Mouse (Mus musculus) E14TG2a.4 (cell line): Measurements from ENCODE around the gene Zfp668.

Experiments
- CTCF ChIP-seq: conservative IDR thresholded peaks from 2 replicates; pipeline ENCODE4 v1.5.1; 2014; ENCODE audit warnings: low read length
- NANOG ChIP-seq: IDR thresholded peaks from 2 replicates; pipeline ENCODE4 v1.6.1; 2014; ENCODE audit warnings: borderline replicate concordance, low read length, mixed read lengths
- POU5F1 ChIP-seq: IDR thresholded peaks from 2 replicates; pipeline ENCODE4 v1.6.1; 2014; ENCODE audit warnings: low read length, borderline replicate concordance

- TF ChIP-seq CTCF (no peak), NANOG (no peak), POU5F1 (no peak)
Measured at GRCm38 (mm10) chr7:127842001-127842718, 34.5 kb downstream of the Zfp668 start.
